Mouse (Mus musculus) liver, embryonic 14.5 days (tissue): Measurements from ENCODE around the gene Slc5a6.

ENCODE experiments used
- CTCF ChIP-seq: IDR thresholded peaks from 2 replicates; pipeline ENCODE4 v1.5.1; 2016; ENCODE audit warnings: antibody characterized with exemption, low read depth, control low read depth
- EP300 ChIP-seq: IDR thresholded peaks from 2 replicates; pipeline ENCODE4 v1.6.1; 2016; ENCODE audit warnings: antibody characterized with exemption, low read depth

- TF ChIP-seq CTCF (no peak), EP300 (no peak)
Measured at GRCm38 (mm10) chr5:31073176-31073575, 24.5 kb upstream of the Slc5a6 start.
